Mouse (Mus musculus) heart, postnatal 0 days (tissue): ENCODE measurements at regions not wholly inside any gene's neighbourhood (a gene's known extent, or its start where the extent isn't known, plus 50 kb on each side); places are given as distances from the start of the nearest gene placed in this dataset.

Experiments
- CTCF ChIP-seq: IDR thresholded peaks from 2 replicates; pipeline ENCODE4 v1.5.1; 2016; ENCODE audit warnings: antibody characterized with exemption, control low read depth, low read depth
- EP300 ChIP-seq: IDR thresholded peaks from 2 replicates; pipeline ENCODE4 v1.6.1; 2016; ENCODE audit warnings: antibody characterized with exemption, low read depth

DNA sequence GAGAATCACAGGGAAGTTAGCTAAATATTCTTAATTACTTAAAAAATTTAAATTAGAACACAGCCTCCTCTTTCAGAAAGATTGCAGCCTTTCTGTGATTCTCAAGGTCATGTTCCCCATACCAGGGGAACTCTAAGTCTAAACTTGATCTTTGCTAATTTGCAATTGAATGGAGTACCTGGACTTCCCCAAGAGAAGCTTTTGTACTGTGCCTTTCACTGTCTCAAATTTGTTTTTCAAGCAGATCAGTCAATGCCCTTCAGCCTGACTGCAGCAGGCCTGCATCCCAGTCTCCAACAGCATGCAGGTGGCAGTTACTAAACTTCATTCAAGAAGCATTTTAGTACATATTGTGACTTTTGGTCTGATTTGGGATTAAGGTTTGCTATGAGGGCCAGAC is 611.8 kb downstream of the Snca start:
- TF ChIP-seq EP300: no peak
- TF ChIP-seq CTCF: no peak
